Mouse (Mus musculus): ENCODE data around the gene Akain1. TPM values are rescaled to one million over a fixed set of nuclear protein-coding genes. Genes with fewer than 3 reads are reported as not detected.

Gene Akain1
- polyA plus RNA-seq (2012; rRNA removed) = 0.04 TPM in 1 of 2 replicates, not detected in the other

DNA sequence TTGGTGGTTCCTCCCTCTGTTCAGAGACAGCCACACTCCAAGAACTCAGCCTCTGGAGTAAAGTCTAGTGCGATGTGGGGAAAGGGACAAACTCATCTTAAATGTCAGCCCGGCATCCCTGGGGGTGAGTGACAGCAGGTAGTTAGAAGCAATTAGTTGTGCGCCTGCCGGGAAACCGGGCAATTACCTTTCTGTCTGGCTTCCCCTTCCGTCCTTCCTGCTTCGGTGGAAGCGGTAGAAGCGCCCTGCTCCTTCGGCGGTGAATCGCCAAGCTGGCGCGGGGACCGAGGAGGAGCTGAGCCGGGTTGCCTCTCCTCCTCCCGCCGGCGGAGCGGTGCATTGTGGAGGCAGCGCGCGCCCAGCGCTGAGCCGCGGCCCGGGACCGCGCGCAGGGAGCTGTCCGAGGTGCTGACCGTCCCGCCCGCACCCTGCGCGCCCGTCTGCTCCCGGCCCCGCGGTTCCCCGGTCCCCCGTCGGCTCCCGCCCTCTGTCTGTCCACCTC lies at the start of gene Akain1:
Akain1 (plus strand) TSS at position 337 of the 502 bp plus-strand sequence.
- no peak for DNase-seq (ENCODE audit: low read depth, low spot score)
- under 1% methylated on average over 44 of the region's 44 CpGs for WGBS

- DNase-seq (ENCODE audit: low read depth, low spot score) = no peak
- WGBS = 17% methylated on average over 16 of the region's 16 CpGs
Observed at GRCm38 (mm10) chr17:69396147-69397033, 42.7 kb upstream of the Akain1 start.

- WGBS = 42% methylated on average over 5 of the region's 5 CpGs
- no peak for DNase-seq (ENCODE audit: low read depth, low spot score)
Observed at GRCm38 (mm10) chr17:69397163-69397562, 42.0 kb upstream of the Akain1 start.

- DNase-seq (ENCODE audit: low read depth, low spot score) = no peak
Observed at GRCm38 (mm10) chr17:69398092-69398491, 41.0 kb upstream of the Akain1 start.

DNA sequence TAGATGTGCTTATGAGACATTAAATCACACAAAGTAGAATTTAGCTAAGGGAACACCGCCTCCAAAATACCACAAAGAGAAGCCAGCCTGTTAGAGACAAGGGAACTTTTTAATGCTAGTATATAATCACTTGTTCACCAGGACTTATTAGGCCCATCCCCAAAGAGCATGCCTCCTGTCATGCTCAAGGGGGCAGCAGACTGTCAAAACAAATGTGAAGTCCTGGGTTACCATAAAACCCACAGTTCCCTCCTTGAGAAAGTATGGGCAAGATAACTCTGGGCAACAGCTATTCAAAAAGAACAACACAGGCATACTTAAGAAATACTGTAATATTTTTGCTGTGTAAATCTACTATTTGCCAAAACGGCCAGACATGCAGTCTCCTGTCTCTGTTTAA lies 38.0 kb upstream of the Akain1 start:
- DNase-seq (ENCODE audit: low read depth, low spot score) = no peak

GRCm38 (mm10) chr17:69416163-69416562 lies 23.0 kb upstream of the Akain1 start:
- DNase-seq (ENCODE audit: low read depth, low spot score) = no peak

More for the DNA sequence above, 38.0 kb upstream of the Akain1 start:
- WGBS = 65% methylated on average over 2 of the region's 2 CpGs

DNA sequence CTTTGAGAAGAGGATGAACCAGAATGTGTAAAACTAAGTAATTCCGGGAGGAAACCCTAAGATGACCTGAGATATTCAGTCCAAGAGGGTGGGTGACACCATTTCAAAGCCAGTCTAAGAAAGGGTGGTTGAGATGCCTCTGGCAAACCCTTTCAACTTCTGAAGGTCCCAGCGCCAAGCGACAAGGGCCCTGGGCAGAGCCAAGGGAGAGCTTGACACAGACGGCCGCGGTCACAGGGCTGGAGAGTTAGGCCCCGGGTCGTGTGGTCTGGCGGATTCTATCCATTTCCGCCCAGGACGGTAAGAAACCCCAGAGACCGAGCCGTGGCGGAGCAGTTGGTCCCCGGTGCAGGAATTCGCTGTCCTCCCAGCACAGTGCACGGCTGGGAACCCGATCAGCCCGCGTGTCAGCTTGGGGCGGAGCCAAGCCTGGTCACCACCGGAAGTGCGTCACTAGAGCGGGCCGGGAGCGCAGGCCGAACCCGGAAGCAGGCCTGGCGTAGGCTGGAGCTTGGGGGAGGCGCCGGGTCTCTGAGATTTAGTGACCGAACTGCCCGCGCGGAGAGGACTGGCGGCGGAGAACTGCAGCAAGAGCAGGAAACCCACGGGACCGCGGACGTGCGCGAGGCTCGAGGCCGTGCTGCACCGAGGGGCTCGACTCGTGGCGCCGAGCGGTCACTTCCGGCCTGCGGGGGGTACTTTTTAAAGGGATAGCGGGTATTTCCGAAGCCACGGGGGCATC lies 22.0 kb upstream of the Akain1 start:
- WGBS = under 1% methylated on average over 56 of the region's 56 CpGs
- DNase-seq (ENCODE audit: low read depth, low spot score) = peak; percentile 77

GRCm38 (mm10) chr17:69417724-69418373 lies 21.3 kb upstream of the Akain1 start:
- no peak for DNase-seq (ENCODE audit: low read depth, low spot score)
- WGBS = 1% methylated on average over 26 of the region's 26 CpGs

DNA sequence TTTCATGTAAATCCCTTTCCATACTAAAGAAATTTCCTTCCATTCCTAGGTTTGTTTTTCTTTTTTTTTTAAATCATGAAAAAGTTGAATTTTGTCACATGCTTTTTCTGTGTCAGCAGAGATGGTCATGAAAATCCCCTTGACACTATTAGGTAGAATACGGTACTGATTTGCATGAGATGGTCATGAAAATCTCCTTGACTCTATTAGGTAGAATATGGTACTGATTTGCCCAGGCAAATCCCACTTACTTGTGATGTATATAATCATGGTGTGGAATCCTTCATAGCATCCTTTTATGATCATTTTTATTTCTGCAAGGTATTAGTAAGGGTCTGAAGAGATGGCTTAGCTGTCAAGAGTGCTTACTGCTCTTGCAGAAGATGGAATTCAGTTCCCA lies 17.5 kb upstream of the Akain1 start:
- 18% methylated on average over 1 of the region's 1 CpGs for WGBS
- no peak for DNase-seq (ENCODE audit: low read depth, low spot score)

- 67% methylated on average over 5 of the region's 5 CpGs for WGBS
- no peak for DNase-seq (ENCODE audit: low read depth, low spot score)
Observed at GRCm38 (mm10) chr17:69437836-69438235, 1.3 kb upstream of the Akain1 start.

- WGBS = 31% methylated on average over 14 of the region's 14 CpGs
- no peak for DNase-seq (ENCODE audit: low read depth, low spot score)
Observed at GRCm38 (mm10) chr17:69438486-69438885, 640 bp upstream of the Akain1 start.

- no peak for DNase-seq (ENCODE audit: low read depth, low spot score)
- WGBS = 4% methylated on average over 52 of the region's 52 CpGs
Observed at GRCm38 (mm10) chr17:69439571-69440480, 700 bp downstream of the Akain1 start.

DNA sequence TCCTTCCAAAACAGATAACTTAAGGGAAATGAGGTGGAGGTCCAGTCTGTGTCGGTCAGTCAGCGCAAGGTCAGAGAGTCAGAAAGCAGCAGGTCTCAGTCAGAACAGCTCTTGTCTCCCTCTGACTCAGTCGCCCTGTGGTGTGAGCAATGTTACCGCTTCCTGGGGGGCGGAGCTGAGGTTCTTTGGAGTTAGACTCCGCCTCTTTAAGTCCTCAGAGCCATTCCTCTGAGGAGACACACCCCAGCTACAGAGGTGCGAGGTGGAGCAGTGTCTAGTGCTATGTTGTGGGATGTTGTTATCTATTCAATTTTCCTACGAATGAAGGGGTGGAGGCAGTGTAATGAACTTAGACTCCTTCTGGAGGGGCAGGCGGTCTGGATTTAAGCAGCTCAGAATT lies 1.9 kb downstream of the Akain1 start:
- WGBS = 13% methylated on average over 9 of the region's 9 CpGs

GRCm38 (mm10) chr17:69448679-69449078 lies 9.6 kb downstream of the Akain1 start:
- no peak for DNase-seq (ENCODE audit: low read depth, low spot score)

More for the DNA sequence above, 1.9 kb downstream of the Akain1 start:
- DNase-seq (ENCODE audit: low read depth, low spot score) = no peak

DNA sequence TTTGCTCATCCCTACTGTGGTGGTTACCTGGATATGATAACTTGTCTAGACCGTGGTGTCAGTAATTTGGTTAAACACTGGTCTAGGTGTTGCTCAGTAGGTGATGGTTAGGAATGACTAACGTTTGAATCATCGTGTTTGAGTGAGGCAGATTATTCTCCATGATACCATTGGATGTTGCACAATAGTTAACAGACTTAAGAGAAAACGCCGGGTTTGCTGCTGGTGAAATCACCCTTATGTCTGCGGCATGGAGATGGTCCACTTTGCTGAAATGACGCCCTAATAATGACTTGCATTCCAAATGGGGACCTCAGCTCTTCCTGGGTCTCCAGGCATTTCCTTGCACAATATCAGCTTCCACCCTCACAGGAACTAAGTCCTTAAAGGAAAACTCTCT lies 22.6 kb downstream of the Akain1 start:
- no peak for DNase-seq (ENCODE audit: low read depth, low spot score)
- WGBS = 86% methylated on average over 7 of the region's 7 CpGs

DNA sequence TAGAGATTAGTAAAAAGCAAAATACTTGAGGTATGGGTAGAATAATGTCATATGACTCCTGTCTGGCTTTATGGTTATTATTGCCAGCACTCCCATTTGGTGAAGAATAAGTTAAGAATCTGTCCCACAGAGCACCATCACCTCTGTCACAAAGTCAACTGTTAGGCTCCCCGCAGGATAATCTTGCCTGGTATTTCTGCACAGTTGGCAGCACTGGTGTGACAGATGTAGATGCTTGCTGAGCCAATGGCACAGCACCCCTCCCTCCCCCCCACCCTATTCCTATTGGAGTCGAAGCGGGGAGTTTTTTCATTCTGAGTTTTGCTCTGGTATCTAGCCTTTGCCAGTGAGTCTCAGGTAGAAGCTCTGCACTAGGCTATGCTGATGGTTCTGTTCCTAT lies 23.9 kb downstream of the Akain1 start:
- WGBS = 87% methylated on average over 3 of the region's 3 CpGs

DNA sequence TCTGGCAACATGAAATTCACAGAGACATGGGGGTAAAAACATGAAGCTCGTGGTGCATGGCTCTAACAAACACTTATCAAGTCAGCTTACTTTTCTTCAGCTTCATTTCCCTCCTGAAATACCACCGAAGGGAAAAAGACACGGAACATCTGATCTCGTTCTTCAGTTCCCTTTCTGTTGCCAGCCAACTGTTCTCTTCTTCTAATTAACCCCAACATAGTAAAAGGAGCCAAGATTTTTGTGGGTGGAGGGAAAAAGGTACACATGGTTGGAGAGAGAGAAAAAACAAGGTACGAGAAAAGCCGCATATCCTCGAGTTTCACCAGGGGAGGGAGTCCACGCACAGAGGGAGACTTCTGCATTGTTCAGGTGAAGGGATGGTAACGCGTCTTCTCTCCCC lies 32.0 kb downstream of the Akain1 start:
- no peak for DNase-seq (ENCODE audit: low read depth, low spot score)
- WGBS = 39% methylated on average over 10 of the region's 10 CpGs

More for the DNA sequence above, 23.9 kb downstream of the Akain1 start:
- DNase-seq (ENCODE audit: low read depth, low spot score) = no peak

GRCm38 (mm10) chr17:69472401-69472800 lies 33.3 kb downstream of the Akain1 start:
- no peak for DNase-seq (ENCODE audit: low read depth, low spot score)

GRCm38 (mm10) chr17:69474084-69474483 lies 35.0 kb downstream of the Akain1 start:
- no peak for DNase-seq (ENCODE audit: low read depth, low spot score)
- WGBS = 81% methylated on average over 4 of the region's 4 CpGs

More at GRCm38 (mm10) chr17:69472401-69472800, 33.3 kb downstream of the Akain1 start:
- WGBS = 64% methylated on average over 9 of the region's 9 CpGs
